Mouse (Mus musculus): ENCODE measurements around the gene Arhgef2.

GRCm38 (mm10) chr3:88607758-88608138 lies 2.0 kb downstream of the Arhgef2 start:
- TF ChIP-seq CTCF (IDR thresholded peaks at IDR 0.05; ENCODE audit: low read depth): no peak
- no peak for TF ChIP-seq EP300 (IDR thresholded peaks at IDR 0.05; ENCODE audit: low read depth)
